Mouse (Mus musculus) mouse embryonic stem cell (cell line): ENCODE results near the gene Myoz1.
"Not testable (repeated sequence)": the region's sequence is repeated elsewhere in the genome, so short reads cannot be mapped to it uniquely, and the experiment has no call there.

ENCODE experiments used
- in situ Hi-C, 2 experiments: fragments of 300-500 bp; cut with MboI; formaldehyde crosslinking; loops; 1 replicate in 1 of 2; 3 replicates in 1 of 2; pipeline ENCODE4 v1.14.3; 2019 to 2020; ENCODE audit warnings: low sequenced_read_pairs in 2 of 2, low pct_unique_long_range_greater_than_20kb in 1 of 2, mixed read lengths in 1 of 2; ENCODE audit not compliant: unreplicated experiment in 1 of 2

Gene Myoz1

DNA sequence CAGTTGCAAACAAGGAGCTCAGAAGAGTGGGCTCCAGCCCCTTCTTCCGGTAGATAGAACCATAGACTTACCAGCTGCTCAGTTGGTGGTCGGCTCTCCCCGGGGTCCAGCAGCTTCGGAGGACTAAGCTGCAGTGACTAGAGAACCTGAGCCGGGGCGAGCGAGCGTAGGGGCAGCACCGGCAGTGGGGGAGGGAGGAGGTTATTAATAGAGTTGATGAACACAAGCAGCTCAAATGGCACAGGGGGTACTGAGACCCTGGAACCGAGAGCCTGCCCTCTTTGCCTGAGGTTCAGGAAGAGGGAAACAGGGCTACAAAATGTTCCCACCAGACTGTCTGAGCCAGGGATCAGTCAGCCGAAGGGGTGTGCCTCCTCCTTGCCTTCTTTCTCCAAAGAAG, at the start of gene Myoz1:
Myoz1 (minus strand) TSS at position 180 of the 400 bp plus-strand sequence.
- in situ Hi-C loops, result loop anchor here in 1 of 2 experiments (5.0 kb wide), 1 partner anchor 69 kb away; no protein-coding TSS in a partner anchor

DNA sequence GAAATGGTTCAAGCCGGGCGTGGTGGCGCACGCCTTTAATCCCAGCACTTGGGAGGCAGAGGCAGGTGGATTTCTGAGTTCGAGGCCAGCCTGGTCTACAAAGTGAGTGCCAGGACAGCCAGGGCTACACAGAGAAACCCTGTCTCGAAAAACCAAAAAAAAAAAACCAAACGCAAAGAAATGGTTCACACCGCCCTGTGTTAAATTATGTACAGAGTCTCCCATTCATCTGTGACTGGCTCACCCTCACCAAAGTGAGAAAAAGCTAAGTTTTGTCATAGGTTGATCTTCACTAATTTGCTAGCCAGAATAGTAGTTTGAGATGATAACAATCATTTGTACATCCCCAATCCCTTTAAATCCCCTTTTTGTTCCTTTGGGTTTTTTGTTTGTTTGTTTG, 47.1 kb upstream of the Myoz1 start:
- in situ Hi-C loops, result not testable (repeated sequence)

DNA sequence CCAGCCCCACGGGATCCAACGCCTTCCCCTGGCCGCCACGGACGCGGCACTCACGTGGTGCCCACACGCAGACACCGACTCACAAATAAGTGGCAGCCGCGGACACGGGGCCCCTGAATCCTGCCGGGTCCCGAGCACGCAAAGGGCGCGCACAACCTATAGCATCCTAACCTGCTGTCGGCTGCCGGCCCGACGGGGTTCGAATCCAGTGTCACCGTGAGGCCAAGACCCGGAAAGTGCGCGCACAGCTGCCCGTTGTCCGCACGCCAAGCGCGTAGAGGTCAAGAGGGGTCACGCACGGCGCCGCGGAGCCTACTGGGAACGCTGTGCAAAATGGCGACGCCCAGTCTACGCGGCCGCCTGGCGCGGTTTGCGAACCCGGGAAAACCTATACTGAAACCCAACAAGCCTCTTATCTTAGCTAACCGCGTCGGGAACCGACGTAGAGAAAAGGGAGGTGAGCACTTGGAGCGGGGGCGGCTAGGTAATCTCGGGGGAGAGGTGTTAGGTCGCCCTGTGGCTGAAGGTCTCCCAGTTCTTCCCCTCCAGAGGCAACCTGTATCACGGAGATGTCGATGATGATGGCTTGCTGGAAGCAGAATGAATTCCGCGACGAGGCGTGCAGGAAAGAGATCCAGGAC, 46.5 kb upstream of the Myoz1 start, which contains the start of gene Chchd1:
Chchd1 (plus strand) TSS at position 266 of the 641 bp plus-strand sequence.
- in situ Hi-C loops, result no loop called here

DNA sequence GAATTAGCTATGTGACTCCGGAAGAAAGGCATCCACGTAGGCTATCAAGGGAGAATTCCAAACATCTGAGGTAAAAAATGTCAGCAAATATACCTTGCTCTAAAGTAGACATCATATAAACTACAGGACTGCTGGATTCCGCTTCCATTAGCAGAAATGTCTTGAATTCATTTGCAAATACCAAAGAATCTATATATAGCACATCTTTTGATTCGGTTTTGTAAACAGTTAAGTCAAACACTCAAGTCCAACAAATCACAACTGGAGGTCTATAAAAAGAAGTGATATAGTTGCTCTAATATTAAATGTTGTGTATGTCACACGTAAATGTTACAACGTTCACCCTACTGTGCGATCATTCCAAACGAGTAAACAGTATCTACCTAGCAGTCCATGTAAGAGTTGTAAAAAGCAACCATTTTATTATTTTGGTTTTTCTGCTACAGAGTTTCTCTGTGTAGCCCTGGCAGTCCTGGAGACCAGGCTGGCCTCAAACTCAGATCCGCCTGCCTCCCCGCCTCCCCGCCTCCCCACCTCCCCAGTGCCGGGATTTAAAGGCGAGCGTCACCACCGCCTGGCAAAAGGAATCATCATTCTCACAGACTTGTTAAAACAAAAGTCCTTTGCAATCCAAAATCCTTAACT, 45.9 kb upstream of the Myoz1 start:
- in situ Hi-C loops, result no loop called here

DNA sequence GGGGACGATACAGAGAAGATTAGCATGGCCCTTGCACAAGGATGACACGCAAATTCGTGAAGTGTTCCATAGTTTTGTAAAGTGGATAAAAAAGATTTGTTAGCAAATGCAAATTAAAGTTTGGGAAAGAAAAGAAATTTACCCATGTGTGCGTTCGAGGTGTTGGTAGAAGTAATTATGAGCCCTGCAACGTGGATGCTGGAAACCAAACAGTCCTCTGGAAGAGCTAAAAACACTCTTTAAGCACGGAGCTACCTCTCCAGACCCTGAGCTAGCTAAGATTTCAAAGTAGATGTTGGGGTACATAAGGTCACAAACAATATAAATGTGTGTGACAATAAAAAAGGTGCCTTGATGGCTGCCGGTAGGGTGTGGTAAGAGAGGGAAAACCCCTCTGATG, 45.2 kb upstream of the Myoz1 start:
- in situ Hi-C loops, result no loop called here

DNA sequence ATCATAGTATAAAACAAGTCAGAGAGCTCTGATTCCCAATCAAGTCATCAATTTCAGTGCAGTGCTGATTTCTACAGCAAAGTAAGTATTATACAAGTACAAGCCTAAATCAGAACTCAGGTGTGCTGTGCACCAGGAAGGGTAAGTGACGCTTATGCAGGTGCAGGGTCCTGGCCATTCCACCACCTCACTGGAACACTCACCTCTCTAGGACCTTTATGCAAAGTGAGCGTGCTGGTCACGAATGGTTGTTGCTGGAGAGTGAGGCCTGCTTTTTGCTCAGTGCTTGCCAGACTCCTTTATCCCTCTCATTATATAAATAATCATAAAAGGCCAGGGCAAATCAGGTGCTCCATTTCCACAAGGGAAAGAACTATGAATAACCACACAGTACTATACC, 44.0 kb upstream of the Myoz1 start:
- in situ Hi-C loops, result no loop called here

DNA sequence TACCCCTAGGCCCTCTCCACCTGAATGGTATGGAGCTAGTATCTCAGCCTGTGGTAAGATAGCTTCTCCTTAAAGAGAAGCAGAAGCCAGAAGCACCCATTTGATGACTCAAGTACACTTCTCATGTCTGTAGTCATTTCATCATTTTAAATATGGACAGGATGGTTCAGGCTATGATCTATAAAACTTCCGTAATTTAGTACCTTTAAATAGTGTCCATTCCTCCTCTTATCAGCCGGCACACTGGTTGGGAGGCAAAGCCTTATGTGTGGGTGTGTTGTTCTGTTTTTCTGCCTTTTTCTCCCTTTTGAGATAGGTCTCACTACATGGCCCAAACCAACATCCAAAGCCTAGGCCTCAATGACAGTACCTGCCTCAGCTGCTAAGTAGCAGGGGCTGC, 42.2 kb upstream of the Myoz1 start:
- in situ Hi-C loops, result no loop called here

DNA sequence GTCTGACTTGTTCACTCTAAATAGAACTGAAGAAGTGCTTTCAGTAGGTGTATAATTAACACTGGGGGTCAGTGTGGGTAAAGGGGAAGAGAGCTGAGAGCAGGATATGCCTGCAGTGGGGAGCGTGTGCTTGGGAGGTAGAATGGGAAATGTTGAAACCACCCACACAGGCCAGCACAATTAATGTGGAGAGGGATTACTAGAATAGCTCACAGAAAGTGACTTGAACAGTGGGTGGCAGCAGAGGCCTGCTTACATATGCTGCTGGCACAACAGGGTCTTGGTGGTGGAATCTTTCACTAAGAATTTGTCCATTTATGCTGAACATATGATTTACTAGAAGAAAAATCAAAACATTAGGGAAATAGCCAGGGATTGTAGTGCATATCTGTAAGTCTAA, 40.6 kb upstream of the Myoz1 start:
- in situ Hi-C loops, result no loop called here

DNA sequence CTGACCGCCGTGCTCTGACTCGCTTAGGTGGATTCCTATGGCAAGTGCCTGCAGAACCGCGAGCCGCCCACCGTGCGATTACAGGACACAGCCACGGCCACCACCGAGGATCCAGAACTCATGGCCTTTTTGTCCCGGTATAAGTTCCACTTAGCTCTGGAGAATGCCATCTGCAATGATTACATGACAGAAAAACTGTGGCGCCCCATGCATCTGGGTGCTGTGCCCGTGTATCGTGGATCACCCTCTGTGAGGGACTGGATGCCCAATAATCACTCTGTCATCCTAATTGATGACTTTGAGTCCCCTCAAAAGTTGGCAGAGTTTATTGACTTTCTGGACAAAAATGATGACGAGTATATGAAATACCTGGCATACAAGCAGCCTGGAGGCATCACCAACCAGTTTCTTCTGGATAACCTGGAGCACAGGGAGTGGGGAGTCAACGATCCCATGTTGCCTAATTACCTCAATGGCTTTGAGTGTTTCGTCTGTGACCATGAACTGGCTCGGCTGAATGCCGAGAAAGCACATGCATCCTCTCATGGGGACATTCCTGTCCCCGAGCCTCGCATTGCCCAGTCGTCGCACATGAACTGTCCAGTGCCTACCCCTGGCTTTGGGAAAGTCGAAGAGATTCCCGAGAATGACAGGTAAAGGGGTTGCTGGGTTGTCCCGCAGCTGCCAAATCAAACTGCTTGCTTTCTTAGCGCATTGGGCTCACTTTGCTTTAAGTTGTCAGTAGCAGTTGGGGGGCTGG, 39.6 kb upstream of the Myoz1 start:
- in situ Hi-C loops, result no loop called here

DNA sequence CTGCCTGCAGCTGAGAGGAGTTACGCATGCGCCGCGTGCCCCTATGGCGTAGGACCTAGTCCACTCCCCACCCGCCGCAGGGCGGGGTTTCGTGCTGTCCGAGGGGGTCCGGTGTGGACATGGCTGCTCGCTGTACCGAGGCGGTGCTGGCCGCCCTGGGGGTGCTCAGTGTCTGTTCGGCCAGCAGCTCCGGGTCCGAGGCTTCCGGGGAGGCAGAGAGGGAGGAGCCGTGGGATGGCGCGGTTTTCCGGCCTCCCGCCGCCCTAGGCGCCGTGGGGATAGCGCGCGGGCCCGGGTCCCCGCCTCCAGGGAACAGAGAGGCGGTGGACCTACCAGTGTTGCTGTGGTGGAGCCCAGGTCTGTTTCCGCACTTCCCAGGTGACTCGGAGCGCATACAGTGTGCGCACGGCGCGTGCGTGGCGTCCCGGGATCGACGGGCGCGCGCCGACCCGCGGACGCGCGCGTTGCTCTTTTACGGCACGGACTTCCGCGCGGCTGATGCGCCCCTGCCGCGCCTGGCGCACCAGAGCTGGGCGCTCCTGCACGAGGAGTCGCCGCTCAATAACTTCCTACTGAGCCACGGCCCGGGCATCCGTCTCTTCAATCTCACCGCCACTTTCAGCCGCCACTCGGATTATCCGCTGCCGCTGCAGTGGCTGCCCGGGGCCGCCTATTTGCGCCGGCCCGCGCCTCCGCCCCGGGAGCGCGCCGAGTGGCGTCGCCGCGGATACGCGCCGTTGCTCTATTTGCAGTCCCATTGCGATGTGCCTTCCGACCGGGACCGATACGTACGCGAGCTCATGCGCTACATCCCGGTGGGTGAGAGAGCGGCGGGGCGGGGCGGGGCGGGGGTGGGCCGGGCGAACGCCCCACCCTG, 38.8 kb upstream of the Myoz1 start, which contains the start of gene Fut11:
Fut11 (plus strand) TSS at position 85 of the 877 bp plus-strand sequence.
- in situ Hi-C loops, result no loop called here

DNA sequence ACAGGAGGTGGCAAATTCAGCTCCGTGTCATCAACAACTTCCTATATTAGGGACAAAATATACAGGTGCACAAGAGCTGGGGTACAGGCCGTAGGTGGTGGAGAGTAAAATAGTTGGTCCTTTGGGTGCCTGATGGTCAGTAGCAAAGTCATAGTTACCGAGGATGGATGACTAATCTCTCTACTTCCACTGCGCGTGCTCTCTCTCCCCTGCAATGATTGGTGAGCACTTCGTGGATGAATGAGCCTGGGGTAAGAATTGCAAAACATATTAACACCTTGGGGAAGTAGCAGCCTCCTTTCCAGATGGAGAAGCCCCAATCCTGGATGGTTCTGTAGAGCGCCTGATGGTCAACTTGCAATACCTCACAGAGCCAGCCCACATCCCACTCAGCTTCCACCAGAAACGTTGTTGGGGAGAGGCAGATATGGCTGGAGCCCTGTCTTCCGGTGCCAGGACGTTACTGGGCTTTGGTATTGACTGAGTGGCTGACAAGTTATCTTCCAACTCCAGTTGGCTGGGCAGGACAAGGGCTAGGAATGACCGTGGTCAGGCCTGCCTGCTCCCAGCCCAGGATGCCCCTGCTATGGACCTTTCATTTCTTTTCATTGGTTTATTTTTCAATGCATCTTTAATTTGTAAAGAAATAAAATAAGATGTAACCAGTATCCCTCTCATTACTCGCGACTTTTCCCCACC, 38.0 kb upstream of the Myoz1 start:
- in situ Hi-C loops, result no loop called here

DNA sequence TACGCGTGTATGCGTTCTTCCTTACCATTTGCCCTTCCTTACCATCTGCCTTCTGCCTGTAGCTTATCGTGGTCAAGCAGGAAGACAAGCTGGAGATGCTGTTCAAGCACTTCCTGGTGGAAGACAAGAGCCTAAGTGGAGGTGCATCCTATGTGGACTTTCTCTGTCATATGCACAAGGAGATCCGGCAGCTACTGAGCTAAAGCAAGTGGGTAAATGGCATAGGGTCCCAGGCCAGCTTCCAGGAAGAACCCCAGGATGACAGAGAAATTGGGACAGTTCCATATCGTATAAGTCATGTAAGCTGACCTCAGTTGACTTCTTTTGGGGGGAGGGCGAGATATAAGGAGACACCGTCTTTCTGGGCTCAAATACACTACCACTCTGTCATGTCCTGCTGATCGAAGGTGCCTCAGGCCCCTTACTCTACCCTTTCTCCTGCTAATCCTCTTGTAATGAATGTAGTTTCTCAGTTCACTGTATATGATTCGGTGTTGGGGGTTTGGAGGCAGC, 37.3 kb upstream of the Myoz1 start:
- in situ Hi-C loops, result no loop called here

DNA sequence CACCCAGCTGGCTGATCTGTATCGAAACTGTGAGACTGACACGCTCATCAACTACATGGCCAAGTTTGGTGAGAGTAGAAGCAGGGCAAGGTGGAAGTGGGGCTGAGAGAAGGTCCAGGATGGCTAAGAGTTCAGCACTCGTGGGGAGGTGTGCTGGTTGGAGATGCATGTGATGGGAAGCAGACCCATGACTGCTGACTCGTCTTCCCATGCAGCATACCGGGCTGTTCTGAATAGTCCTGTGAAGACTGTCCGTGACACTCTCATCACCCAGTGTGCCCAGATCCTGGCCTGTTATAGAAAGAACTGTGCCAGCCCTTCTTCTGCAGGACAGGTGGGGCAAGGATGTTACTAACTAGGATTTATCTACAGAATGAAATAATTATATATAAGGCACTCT, 35.4 kb upstream of the Myoz1 start:
- in situ Hi-C loops, result no loop called here

DNA sequence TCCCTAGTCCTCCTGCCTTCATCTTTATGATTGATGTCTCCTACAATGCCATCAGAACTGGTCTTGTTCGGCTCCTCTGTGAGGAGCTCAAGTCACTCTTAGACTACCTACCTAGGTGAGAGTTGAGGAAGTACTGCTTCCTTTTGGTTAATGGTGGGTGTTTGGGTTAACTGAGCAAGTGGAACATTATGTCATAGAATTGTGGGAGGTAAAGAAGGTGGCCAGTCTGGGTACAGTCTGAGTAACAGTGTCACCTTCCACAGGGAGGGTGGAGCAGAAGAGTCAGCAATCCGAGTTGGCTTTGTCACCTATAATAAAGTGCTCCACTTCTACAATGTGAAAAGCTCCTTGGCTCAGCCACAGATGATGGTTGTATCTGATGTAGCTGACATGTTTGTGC, 32.7 kb upstream of the Myoz1 start:
- in situ Hi-C loops, result no loop called here

DNA sequence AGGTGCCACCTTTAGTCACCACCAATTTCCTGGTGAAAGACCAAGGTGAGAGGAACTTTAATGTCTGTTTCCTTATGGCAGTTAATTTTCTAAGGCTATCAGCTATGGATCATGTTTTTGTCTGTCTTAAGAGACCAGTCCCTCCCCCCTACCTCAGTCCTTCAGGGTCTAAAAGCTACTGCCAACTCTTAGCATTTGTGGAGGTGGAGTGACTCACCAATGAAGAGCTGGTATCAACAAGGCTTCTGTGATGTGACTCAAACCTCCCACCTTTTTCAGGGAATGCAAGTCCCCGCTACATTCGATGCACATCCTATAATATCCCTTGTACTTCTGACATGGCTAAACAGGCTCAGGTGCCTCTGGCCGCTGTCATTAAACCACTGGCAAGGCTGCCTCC, 30.2 kb upstream of the Myoz1 start:
- in situ Hi-C loops, result no loop called here

DNA sequence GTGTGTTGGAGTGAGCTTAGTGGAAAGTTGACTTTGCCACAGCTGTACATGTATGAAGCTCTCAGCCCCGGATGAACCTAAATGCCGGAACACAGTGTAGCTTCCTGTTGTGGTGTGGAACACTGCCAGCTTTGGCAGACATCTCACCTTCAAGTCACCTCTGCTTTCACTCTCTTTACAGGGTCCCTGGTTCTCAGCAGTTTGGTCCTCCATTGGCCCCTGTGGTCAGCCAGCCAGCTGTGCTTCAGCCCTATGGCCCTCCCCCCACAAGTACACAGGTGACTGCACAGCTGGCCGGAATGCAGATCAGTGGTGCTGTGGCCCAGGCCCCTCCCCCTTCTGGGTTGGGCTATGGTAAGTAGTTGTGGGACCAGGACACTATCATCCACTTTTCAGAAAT, 26.2 kb upstream of the Myoz1 start:
- in situ Hi-C loops, result no loop called here

DNA sequence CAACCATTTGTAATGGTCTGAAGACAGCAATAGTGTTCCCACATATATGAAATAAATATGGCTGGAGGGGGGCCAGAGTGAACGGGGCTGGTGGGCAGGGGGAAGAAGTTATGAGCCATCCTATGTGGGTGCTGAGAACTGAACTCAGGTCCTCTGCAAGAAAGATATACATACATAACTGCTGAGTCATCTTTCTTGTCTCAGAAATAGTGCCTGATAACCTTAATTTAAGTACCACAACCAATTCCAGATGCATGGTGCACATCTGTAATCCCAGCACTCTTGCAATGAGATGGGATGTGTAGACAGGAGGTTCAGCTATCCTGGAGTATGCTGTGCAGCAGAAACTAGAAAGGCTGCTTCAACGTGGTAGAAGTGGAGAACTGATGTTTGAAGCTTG, 25.4 kb upstream of the Myoz1 start:
- in situ Hi-C loops, result no loop called here

DNA sequence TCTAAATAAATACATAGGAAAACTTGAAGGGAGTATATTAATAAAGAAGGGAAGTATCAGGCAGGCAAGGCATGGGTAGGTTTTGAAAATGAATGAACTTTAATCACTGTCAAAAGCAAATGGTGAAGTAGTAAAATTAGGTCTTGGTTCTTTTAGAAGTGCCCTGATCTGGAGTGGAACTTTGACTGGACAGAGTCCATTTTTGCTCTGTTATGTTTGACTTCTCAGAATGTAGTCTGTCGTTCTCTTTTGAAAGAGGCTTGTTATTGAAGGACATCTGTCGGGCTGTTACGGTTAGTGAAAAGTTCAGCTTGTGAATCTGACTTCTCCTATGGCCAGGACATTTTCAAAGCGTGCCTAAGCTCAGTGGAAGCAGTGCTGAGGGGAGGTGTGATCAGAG, 21.6 kb upstream of the Myoz1 start:
- in situ Hi-C loops, result no loop called here
